Mouse (Mus musculus) intestine, postnatal 0 days (tissue): ENCODE results near the gene Gm20458. TPM values are rescaled to one million over a fixed set of nuclear protein-coding genes. Genes with fewer than 3 reads are reported as not detected.

Experiments used
- ATAC-seq: fragments of 200-750 bp; cut with Nextera tagmentation; 2 replicates; pipeline ENCODE4 v1.8.0; 2017; ENCODE audit warnings: mild to moderate bottlenecking, moderate TSS enrichment, moderate library complexity
- H3K27ac ChIP-seq: fragments of 300-500 bp; sonication (generic); 2 replicates; pipeline ENCODE4 v1.5.1; 2014; ENCODE audit warnings: mild to moderate bottlenecking, low read depth, low read length, moderate library complexity
- H3K27me3 ChIP-seq: fragments of 300-500 bp; sonication (generic); replicated peaks from 2 replicates; pipeline ENCODE4 v1.6.1; 2014; ENCODE audit warnings: low read length, mixed read lengths; ENCODE audit not compliant: control insufficient read depth, insufficient read depth
- H3K36me3 ChIP-seq: fragments of 300-500 bp; sonication (generic); 2 replicates; pipeline ENCODE4 v1.6.1; 2014; ENCODE audit warnings: mild to moderate bottlenecking, moderate library complexity; ENCODE audit not compliant: control insufficient read depth, insufficient read depth
- H3K4me1 ChIP-seq: fragments of 300-500 bp; sonication (generic); replicated peaks from 2 replicates; pipeline ENCODE4 v1.6.1; 2014; ENCODE audit warnings: antibody characterized with exemption, low read length, mixed read lengths; ENCODE audit not compliant: control insufficient read depth, insufficient read depth
- H3K4me2 ChIP-seq: fragments of 300-500 bp; sonication (generic); replicated peaks from 2 replicates; pipeline ENCODE4 v1.6.1; 2014; ENCODE audit warnings: low read depth, mild to moderate bottlenecking, moderate library complexity
- H3K4me3 ChIP-seq: fragments of 300-500 bp; sonication (generic); 2 replicates; pipeline ENCODE4 v1.5.1; 2014; ENCODE audit warnings: low read depth, low read length
- H3K9ac ChIP-seq: fragments of 300-500 bp; sonication (generic); 2 replicates; pipeline ENCODE4 v1.6.1; 2014; ENCODE audit warnings: mild to moderate bottlenecking, low read depth, low read length
- H3K9me3 ChIP-seq: fragments of 300-500 bp; sonication (generic); 2 replicates; pipeline ENCODE4 v1.6.1; 2016; ENCODE audit warnings: mixed run types; ENCODE audit not compliant: control insufficient read depth
- CTCF ChIP-seq: sonication (generic); IDR thresholded peaks from 2 replicates; pipeline ENCODE4 v1.5.1; 2016; ENCODE audit warnings: low read depth, mild to moderate bottlenecking, control low read depth, antibody characterized with exemption, moderate library complexity
- WGBS: fragments of 180-500 bp; shearing (Covaris S2); extraction: QIAGEN DNeasy Blood & Tissue Kit; methylation state at CpG from one replicate; pipeline ENCODE4 v1.1.7; 2014; 5-methylcytosine and 5-hydroxymethylcytosine counted together
- polyA plus RNA-seq: library from polyadenylated mRNA; unstranded; fragments of >200 nt; fragmentation: Nextera tagmentation; extraction: Ambion mirVana; gene quantifications from 2 replicates; pipeline ENCODE4 v1.2.1, GENCODE M21; 2015

The Gm20458 gene
- polyA plus RNA-seq, 1 experiment from 2014 or later: 21.4 TPM

GRCm38 (mm10) chr2:164510621-164511190, 49.9 kb downstream of the Gm20458 start:
- no peaks in the 10 kb centered on the region for H3K4me1 ChIP-seq
- H3K27ac ChIP-seq: no peak overlapping the region
- H3K27me3 ChIP-seq: no peaks in the 10 kb centered on the region
- TF ChIP-seq CTCF: no peak
- no peak for ATAC-seq
- 51% methylated on average over 5 of the region's 5 CpGs for WGBS
- no peak overlapping the region for H3K4me2 ChIP-seq
- H3K4me3 ChIP-seq: no peak overlapping the region
- no peak overlapping the region for H3K9ac ChIP-seq
- H3K9me3 ChIP-seq: no peaks in the 10 kb centered on the region
- H3K36me3 ChIP-seq: peaks cover 13% of the 10 kb centered on the region

GRCm38 (mm10) chr2:164512121-164512909, 51.5 kb downstream of the Gm20458 start:
- Histone ChIP-seq H3K4me1 (no peaks in the 10 kb centered on the region), H3K27me3 (no peaks in the 10 kb centered on the region), H3K4me3 (no peak overlapping the region), H3K9me3 (no peaks in the 10 kb centered on the region), H3K9ac (no peak overlapping the region), H3K27ac (no peak overlapping the region; the same call in 1 of the 2 replicates), H3K4me2 (no peak overlapping the region), H3K36me3 (no peaks in the 10 kb centered on the region; the same call in 1 of the 2 replicates)
- ATAC-seq: peak; percentile 13; the same call in 1 of the 2 replicates
- no peak for TF ChIP-seq CTCF
- 53% methylated on average over 13 of the region's 14 CpGs for WGBS

GRCm38 (mm10) chr2:164513389-164513788, 52.6 kb downstream of the Gm20458 start:
- Histone ChIP-seq H3K9me3 (no peaks in the 10 kb centered on the region), H3K27ac (no peak overlapping the region), H3K27me3 (no peaks in the 10 kb centered on the region), H3K4me1 (no peaks in the 10 kb centered on the region), H3K4me2 (no peak overlapping the region), H3K4me3 (no peak overlapping the region), H3K9ac (no peak overlapping the region), H3K36me3 (no peaks in the 10 kb centered on the region; the same call in 1 of the 2 replicates)
- TF ChIP-seq CTCF: no peak
- no peak for ATAC-seq
- 66% methylated on average over 8 of the region's 8 CpGs for WGBS

GRCm38 (mm10) chr2:164514916-164515315, 54.1 kb downstream of the Gm20458 start:
- Histone ChIP-seq H3K4me1 (no peaks in the 10 kb centered on the region), H3K27me3 (no peaks in the 10 kb centered on the region), H3K27ac (no peak overlapping the region), H3K4me3 (no peak overlapping the region), H3K9me3 (no peaks in the 10 kb centered on the region), H3K9ac (no peak overlapping the region), H3K36me3 (no peaks in the 10 kb centered on the region), H3K4me2 (no peak overlapping the region)
- ATAC-seq: peak; percentile 63
- WGBS: 38% methylated on average over 3 of the region's 3 CpGs
- no peak for TF ChIP-seq CTCF

- H3K4me3 ChIP-seq: no peak overlapping the region
- H3K9me3 ChIP-seq: no peaks in the 10 kb centered on the region
- 85% methylated on average over 9 of the region's 9 CpGs for WGBS
- ATAC-seq: no peak
- H3K27me3 ChIP-seq: no peaks in the 10 kb centered on the region
- no peak overlapping the region for H3K27ac ChIP-seq
- no peaks in the 10 kb centered on the region for H3K4me1 ChIP-seq
- H3K36me3 ChIP-seq: no peaks in the 10 kb centered on the region
- H3K4me2 ChIP-seq: no peak overlapping the region
- TF ChIP-seq CTCF: no peak
- no peak overlapping the region for H3K9ac ChIP-seq
Observed at GRCm38 (mm10) chr2:164515897-164516296, 55.1 kb downstream of the Gm20458 start.

- no peak for TF ChIP-seq CTCF
- H3K4me2 ChIP-seq: no peak overlapping the region
- 78% methylated on average over 11 of the region's 11 CpGs for WGBS
- no peak overlapping the region for H3K9ac ChIP-seq
- no peaks in the 10 kb centered on the region for H3K27me3 ChIP-seq
- no peaks in the 10 kb centered on the region for H3K4me1 ChIP-seq
- no peaks in the 10 kb centered on the region for H3K9me3 ChIP-seq
- no peak overlapping the region for H3K27ac ChIP-seq
- no peak for ATAC-seq
- H3K4me3 ChIP-seq: no peak overlapping the region
- no peaks in the 10 kb centered on the region for H3K36me3 ChIP-seq
Observed at GRCm38 (mm10) chr2:164516592-164516991, 55.8 kb downstream of the Gm20458 start.
